Mouse (Mus musculus): ENCODE measurements at regions not wholly inside any gene's neighbourhood (a gene's known extent, or its start where the extent isn't known, plus 50 kb on each side); places are given as distances from the start of the nearest gene placed in this dataset.

- Histone ChIP-seq H3K4me2 (no peak overlapping the region), H3K9ac (no peak overlapping the region), H3K27me3 (no peaks in the 10 kb centered on the region), H3K27ac (no peak overlapping the region), H3K4me3 (no peak overlapping the region), H3K36me3 (no peaks in the 10 kb centered on the region), H3K4me1 (0 out of 2 replicates have a peak, but pooled peaks cover 2% of the 10 kb centered on the region), H3K9me3 (no peaks in the 10 kb centered on the region)
- ATAC-seq (ENCODE audit: insufficient number of reproducible peaks, low FRiP score, low TSS enrichment, low read depth): no peak
- 89% methylated on average over 11 of the region's 11 CpGs for WGBS
Measured at GRCm38 (mm10) chr16:90666271-90666986, 60.8 kb downstream of the Mis18a start.

GRCm38 (mm10) chr16:90664086-90664485 is 63.1 kb downstream of the Mis18a start:
- Histone ChIP-seq H3K9me3 (no peaks in the 10 kb centered on the region), H3K9ac (no peak overlapping the region), H3K27ac (no peak overlapping the region), H3K36me3 (no peaks in the 10 kb centered on the region), H3K27me3 (no peaks in the 10 kb centered on the region), H3K4me2 (no peak overlapping the region), H3K4me3 (no peak overlapping the region), H3K4me1 (0 out of 2 replicates have a peak, but pooled peaks cover 2% of the 10 kb centered on the region)
- 34% methylated on average over 9 of the region's 9 CpGs for WGBS
- no peak for ATAC-seq (ENCODE audit: insufficient number of reproducible peaks, low FRiP score, low TSS enrichment, low read depth)

GRCm38 (mm10) chr16:90658050-90658449 is 69.2 kb downstream of the Mis18a start:
- Histone ChIP-seq H3K36me3 (no peaks in the 10 kb centered on the region), H3K4me3 (no peak overlapping the region), H3K4me2 (no peak overlapping the region), H3K9me3 (no peaks in the 10 kb centered on the region; the same call in 1 of the 2 replicates), H3K27me3 (no peaks in the 10 kb centered on the region), H3K4me1 (peaks cover 3% of the 10 kb centered on the region; the same call in 1 of the 2 replicates), H3K27ac (no peak overlapping the region), H3K9ac (no peak overlapping the region)
- no peak for ATAC-seq (ENCODE audit: insufficient number of reproducible peaks, low FRiP score, low TSS enrichment, low read depth)
- 89% methylated on average over 7 of the region's 7 CpGs for WGBS

- 39% methylated on average over 9 of the region's 9 CpGs for WGBS
- H3K9ac ChIP-seq: no peak overlapping the region
- H3K4me1 ChIP-seq: peaks cover 3% of the 10 kb centered on the region; the same call in 1 of the 2 replicates
- no peaks in the 10 kb centered on the region for H3K36me3 ChIP-seq
- no peaks in the 10 kb centered on the region; the same call in 1 of the 2 replicates for H3K9me3 ChIP-seq
- H3K27me3 ChIP-seq: no peaks in the 10 kb centered on the region
- H3K4me2 ChIP-seq: no peak overlapping the region
- no peak for ATAC-seq (ENCODE audit: insufficient number of reproducible peaks, low FRiP score, low TSS enrichment, low read depth)
- H3K4me3 ChIP-seq: no peak overlapping the region
- no peak overlapping the region for H3K27ac ChIP-seq
Measured at GRCm38 (mm10) chr16:90657027-90657426, 70.2 kb downstream of the Mis18a start.

GRCm38 (mm10) chr16:90656571-90657011 is 70.6 kb downstream of the Mis18a start:
- Histone ChIP-seq H3K27me3 (no peaks in the 10 kb centered on the region), H3K4me1 (peaks cover 3% of the 10 kb centered on the region; the same call in 1 of the 2 replicates), H3K4me3 (no peak overlapping the region), H3K4me2 (no peak overlapping the region), H3K36me3 (no peaks in the 10 kb centered on the region), H3K9ac (no peak overlapping the region), H3K27ac (no peak overlapping the region; the same call in 1 of the 2 replicates), H3K9me3 (no peaks in the 10 kb centered on the region; the same call in 1 of the 2 replicates)
- ATAC-seq (ENCODE audit: insufficient number of reproducible peaks, low FRiP score, low TSS enrichment, low read depth): no peak
- 15% methylated on average over 16 of the region's 16 CpGs for WGBS

GRCm38 (mm10) chr16:90654853-90655252 is 72.4 kb downstream of the Mis18a start:
- 94% methylated on average over 5 of the region's 5 CpGs for WGBS
- Histone ChIP-seq H3K4me3 (no peak overlapping the region), H3K4me2 (no peak overlapping the region), H3K36me3 (no peaks in the 10 kb centered on the region), H3K27ac (no peak overlapping the region), H3K27me3 (no peaks in the 10 kb centered on the region), H3K9ac (no peak overlapping the region), H3K4me1 (peaks cover 3% of the 10 kb centered on the region; the same call in 1 of the 2 replicates), H3K9me3 (no peaks in the 10 kb centered on the region; the same call in 1 of the 2 replicates)
- ATAC-seq (ENCODE audit: insufficient number of reproducible peaks, low FRiP score, low TSS enrichment, low read depth): no peak

- no peak overlapping the region for H3K4me2 ChIP-seq
- no peaks in the 10 kb centered on the region; the same call in 1 of the 2 replicates for H3K9me3 ChIP-seq
- no peak overlapping the region for H3K27ac ChIP-seq
- ATAC-seq (ENCODE audit: insufficient number of reproducible peaks, low FRiP score, low TSS enrichment, low read depth): no peak
- 53% methylated on average over 4 of the region's 4 CpGs for WGBS
- H3K36me3 ChIP-seq: no peaks in the 10 kb centered on the region
- H3K4me3 ChIP-seq: no peak overlapping the region
- H3K4me1 ChIP-seq: peaks cover 3% of the 10 kb centered on the region; the same call in 1 of the 2 replicates
- no peaks in the 10 kb centered on the region for H3K27me3 ChIP-seq
- H3K9ac ChIP-seq: no peak overlapping the region
Measured at GRCm38 (mm10) chr16:90652821-90653220, 74.4 kb downstream of the Mis18a start.

- no peaks in the 10 kb centered on the region for H3K4me1 ChIP-seq
- no peaks in the 10 kb centered on the region for H3K27me3 ChIP-seq
- no peak for ATAC-seq (ENCODE audit: insufficient number of reproducible peaks, low FRiP score, low TSS enrichment, low read depth)
- 81% methylated on average over 4 of the region's 4 CpGs for WGBS
- H3K9ac ChIP-seq: no peak overlapping the region
- no peak overlapping the region for H3K4me3 ChIP-seq
- H3K9me3 ChIP-seq: no peaks in the 10 kb centered on the region
- H3K4me2 ChIP-seq: no peak overlapping the region
- no peak overlapping the region for H3K27ac ChIP-seq
- no peaks in the 10 kb centered on the region for H3K36me3 ChIP-seq
Measured at GRCm38 (mm10) chr16:90648161-90648560, 79.0 kb downstream of the Mis18a start.

GRCm38 (mm10) chr16:90642671-90643070 is 84.5 kb downstream of the Mis18a start:
- no peaks in the 10 kb centered on the region for H3K9me3 ChIP-seq
- H3K4me1 ChIP-seq: no peaks in the 10 kb centered on the region
- 87% methylated on average over 6 of the region's 6 CpGs for WGBS
- H3K4me3 ChIP-seq: no peak overlapping the region
- no peak overlapping the region for H3K27ac ChIP-seq
- no peak overlapping the region for H3K4me2 ChIP-seq
- H3K36me3 ChIP-seq: no peaks in the 10 kb centered on the region
- ATAC-seq (ENCODE audit: insufficient number of reproducible peaks, low FRiP score, low TSS enrichment, low read depth): no peak
- H3K9ac ChIP-seq: no peak overlapping the region
- no peaks in the 10 kb centered on the region for H3K27me3 ChIP-seq

- no peak for ATAC-seq (ENCODE audit: insufficient number of reproducible peaks, low FRiP score, low TSS enrichment, low read depth)
- H3K27me3 ChIP-seq: no peaks in the 10 kb centered on the region
- no peaks in the 10 kb centered on the region for H3K36me3 ChIP-seq
- no peaks in the 10 kb centered on the region for H3K9me3 ChIP-seq
- H3K9ac ChIP-seq: no peak overlapping the region
- no peak overlapping the region for H3K4me2 ChIP-seq
- 56% methylated on average over 12 of the region's 12 CpGs for WGBS
- H3K4me3 ChIP-seq: no peak overlapping the region
- H3K27ac ChIP-seq: no peak overlapping the region
- H3K4me1 ChIP-seq: peaks cover 5% of the 10 kb centered on the region
Measured at GRCm38 (mm10) chr16:90635216-90635615, 92.0 kb downstream of the Mis18a start.

GRCm38 (mm10) chr16:90629976-90630375 is 97.2 kb downstream of the Mis18a start:
- Histone ChIP-seq H3K9ac (no peak overlapping the region), H3K36me3 (no peaks in the 10 kb centered on the region)

GRCm38 (mm10) chr16:90629121-90629930 is 97.9 kb downstream of the Mis18a start:
- WGBS: 11% methylated on average over 19 of the region's 19 CpGs
- Histone ChIP-seq H3K4me2 (peak overlapping the region; percentile 36), H3K9me3 (no peaks in the 10 kb centered on the region), H3K4me3 (peak overlapping the region; percentile 1; the same call in 1 of the 2 replicates), H3K27me3 (no peaks in the 10 kb centered on the region), H3K27ac (peak overlapping the region; percentile 87), H3K9ac (no peak overlapping the region), H3K4me1 (peaks cover 45% of the 10 kb centered on the region), H3K36me3 (no peaks in the 10 kb centered on the region)
- peak; percentile 58 for ATAC-seq (ENCODE audit: insufficient number of reproducible peaks, low FRiP score, low TSS enrichment, low read depth)

More at GRCm38 (mm10) chr16:90629976-90630375, 97.2 kb downstream of the Mis18a start:
- H3K27ac ChIP-seq: peak overlapping the region; percentile 87
- peaks cover 39% of the 10 kb centered on the region for H3K4me1 ChIP-seq
- H3K4me3 ChIP-seq: no peak overlapping the region
- no peak overlapping the region for H3K4me2 ChIP-seq
- ATAC-seq (ENCODE audit: insufficient number of reproducible peaks, low FRiP score, low TSS enrichment, low read depth): no peak
- no peaks in the 10 kb centered on the region for H3K9me3 ChIP-seq
- WGBS: 20% methylated on average over 6 of the region's 6 CpGs
- H3K27me3 ChIP-seq: no peaks in the 10 kb centered on the region
